In the genomic region with DNA sequence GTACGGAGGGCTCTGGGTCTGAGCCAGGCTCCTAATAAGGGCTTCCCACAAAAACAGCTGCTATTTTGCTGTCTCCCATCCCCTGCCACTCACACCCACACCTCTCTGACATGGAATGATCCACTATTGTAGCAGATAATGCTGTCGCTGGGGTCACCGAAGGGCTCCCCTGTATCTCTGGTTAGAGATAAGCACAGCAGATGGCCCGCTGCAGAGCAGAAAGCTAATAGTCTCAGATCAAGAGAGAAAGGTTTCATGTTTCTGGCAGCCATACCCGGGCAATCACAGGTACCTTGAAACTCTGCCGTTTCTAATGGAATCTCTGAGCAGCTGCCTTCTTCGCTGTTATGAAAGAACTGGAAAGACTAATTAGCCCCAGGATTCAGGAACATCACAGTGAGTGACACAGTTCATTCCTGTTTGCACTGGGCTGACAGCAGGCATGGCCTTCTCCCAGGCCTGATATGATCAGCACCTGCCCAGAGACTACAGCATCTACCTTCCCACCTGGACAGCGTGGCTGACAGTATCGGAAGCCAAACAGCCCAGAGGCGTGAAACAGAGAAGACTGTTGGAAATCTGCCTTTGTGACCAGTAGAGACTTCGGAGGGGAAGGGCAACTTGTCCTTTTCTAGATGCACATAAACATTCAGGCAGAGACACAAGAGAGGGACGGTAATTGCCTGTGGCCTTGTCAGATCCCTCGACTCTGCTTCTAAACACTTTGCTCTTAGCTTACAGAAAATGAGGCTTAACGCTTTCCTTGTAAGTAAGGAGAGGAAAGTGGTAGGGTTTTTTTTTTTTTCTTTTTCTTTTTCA, we compare ENCODE assay signal across 11 mouse cellular contexts.
A peak's percentile ranks its signal among the peaks of the same experiment; 100 is the strongest.
DNase-seq lines count a peak whose midpoint lies in the region; ATAC-seq lines count a peak whose summit lies in the region.
"Had no signal": no experiment of that assay in that cellular context is flagged by ENCODE, and none has a peak within 500 bp of the region (broad histone marks: within the 10 kb centered on the region; RNA-seq: fewer than 3 reads in every experiment).

No protein-coding gene starts in this region.

- peak; percentile 8 to 15 for DNase-seq in cerebellum, postnatal 10 days
- DNase-seq in cerebellum, adult 9-11 months = no peak
- peak; percentile 3 to 15 for DNase-seq in layer of hippocampus, postnatal 10 days (ENCODE audit: low spot score in 2 of 2)
- DNase-seq in layer of hippocampus, adult 9-10 months (ENCODE audit: low spot score) = no peak
- DNase-seq in hindbrain, embryonic 14.5 days (ENCODE audit: low spot score) = no peak
- DNase-seq in retina, embryonic 14.5 days (ENCODE audit: low spot score) = peak; percentile 3
- DNase-seq in liver = no peak
- DNase-seq in left cerebral cortex, postnatal 14 days (ENCODE audit: low spot score in 2 of 2) = no peak
- DNase-seq: heart, adult 18-20 months; lung, adult 2 months had no signal

- H3K4me1 ChIP-seq in hindbrain, embryonic 14.5 days (replicated peaks; ENCODE audit: control insufficient read depth, insufficient read depth, low read length) = peaks cover 14% of the 10 kb centered on the region
- H3K4me1 ChIP-seq: embryonic facial prominence, embryonic 15.5 days had no signal

- H3K27ac ChIP-seq in hindbrain, embryonic 14.5 days = peak overlapping the region; percentile 80
- H3K27ac ChIP-seq: embryonic facial prominence, embryonic 15.5 days had no signal

- no peaks in the 10 kb centered on the region for H3K36me3 ChIP-seq in hindbrain, embryonic 14.5 days (replicated peaks; ENCODE audit: control insufficient read depth, insufficient read depth)
- H3K36me3 ChIP-seq: embryonic facial prominence, embryonic 15.5 days had no signal

- no peak overlapping the region; the same call in 1 of the 2 replicates for H3K4me2 ChIP-seq in hindbrain, embryonic 14.5 days (replicated peaks)
- H3K4me2 ChIP-seq: embryonic facial prominence, embryonic 15.5 days had no signal

- H3K9ac ChIP-seq in hindbrain, embryonic 14.5 days = peak overlapping the region; percentile 28; the same call in 1 of the 2 replicates
- H3K9ac ChIP-seq: embryonic facial prominence, embryonic 15.5 days had no signal

- intact Hi-C loops in left cerebral cortex, postnatal 14 days (cut with DNase I) = no loop called here

- H3K27me3 ChIP-seq in hindbrain, embryonic 14.5 days (ENCODE audit: control insufficient read depth, insufficient read depth, low read length) = no peaks in the 10 kb centered on the region
- H3K27me3 ChIP-seq: embryonic facial prominence, embryonic 15.5 days had no signal

- no peak overlapping the region for H3K4me3 ChIP-seq in hindbrain, embryonic 14.5 days (replicated peaks; ENCODE audit: low read length)
- H3K4me3 ChIP-seq: embryonic facial prominence, embryonic 15.5 days had no signal

- WGBS in hindbrain, embryonic 14.5 days = 43% methylated on average over 14 of the region's 14 CpGs

- ATAC-seq in hindbrain, embryonic 14.5 days (ENCODE audit: low FRiP score) = no peak

- H3K9me3 ChIP-seq in hindbrain, embryonic 14.5 days (ENCODE audit: control insufficient read depth, low read length) = no peaks in the 10 kb centered on the region
- H3K9me3 ChIP-seq: embryonic facial prominence, embryonic 15.5 days had no signal

Comparison
In these comparisons a context has a peak if more than half of its experiments do, and no peak if none do; other contexts are left out.
1. DNase-seq: peak in cerebellum, postnatal 10 days (2 of 2), layer of hippocampus, postnatal 10 days (2 of 2) and retina, embryonic 14.5 days (single experiment); none in cerebellum, adult 9-11 months (single experiment), layer of hippocampus, adult 9-10 months (single experiment), hindbrain, embryonic 14.5 days (single experiment), liver (single experiment) and left cerebral cortex, postnatal 14 days (0 of 2).